Comparison of ENCODE assay signal across 9 mouse cellular contexts in the genomic region with DNA sequence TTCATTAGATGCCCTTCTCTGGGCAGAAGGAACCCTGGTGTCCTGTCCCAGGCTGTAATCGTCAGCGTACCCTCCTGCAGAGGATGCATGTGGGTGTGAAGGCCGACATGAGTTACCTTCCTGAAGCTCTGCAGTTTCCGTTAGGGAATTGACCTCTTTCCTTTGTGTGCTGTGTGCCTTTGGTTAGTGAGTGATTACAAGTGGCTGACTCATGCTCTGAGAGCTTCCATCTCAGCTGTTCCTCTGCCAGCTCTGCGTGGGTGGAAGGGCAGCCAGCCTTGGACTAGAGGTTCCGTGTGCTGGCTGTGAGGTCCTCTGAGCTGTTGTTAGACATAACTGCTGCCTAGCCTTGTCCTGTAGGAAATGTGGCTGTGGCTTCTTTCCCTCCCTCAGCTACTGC.
A peak's percentile ranks its signal among the peaks of the same experiment; 100 is the strongest.
DNase-seq lines count a peak whose midpoint lies in the region; ATAC-seq and TF ChIP-seq lines count a peak whose summit lies in the region.
"Had no signal": no experiment of that assay in that cellular context is flagged by ENCODE, and none has a peak within 500 bp of the region (broad histone marks: within the 10 kb centered on the region; RNA-seq: fewer than 3 reads in every experiment).

No protein-coding gene starts in this region.

- peak overlapping the region; percentile 36 for H3K4me3 ChIP-seq in cerebellum, adult 2 months (replicated peaks; ENCODE audit: insufficient read depth, low read depth, low read length)
- H3K4me3 ChIP-seq in heart, adult 2 months = no peak overlapping the region
- no peak overlapping the region for H3K4me3 ChIP-seq in forebrain, embryonic 16.5 days (replicated peaks; ENCODE audit: low read length)
- H3K4me3 ChIP-seq: midbrain, embryonic 12.5 days had no signal

- DNase-seq in right cerebral cortex, adult 2 months (ENCODE audit: low spot score in 2 of 2) = peak; percentile 59 to 72
- DNase-seq in right cerebral cortex, postnatal 4 days = no peak
- peak; percentile 73 to 86 for DNase-seq in cerebellum, adult 2 months
- peak; percentile 69 to 83 for DNase-seq in heart, adult 2 months
- peak; percentile 74 for DNase-seq in kidney, postnatal 10 days
- peak; percentile 88 for DNase-seq in lung, postnatal 36 days

- H3K4me1 ChIP-seq in cerebellum, adult 2 months (ENCODE audit: control insufficient read depth, insufficient read depth, low read length) = peaks cover 15% of the 10 kb centered on the region
- H3K4me1 ChIP-seq in heart, adult 2 months (ENCODE audit: control insufficient read depth, insufficient read depth, low read length) = peaks cover 26% of the 10 kb centered on the region
- H3K4me1 ChIP-seq in forebrain, embryonic 16.5 days (replicated peaks; ENCODE audit: control insufficient read depth, insufficient read depth, low read length) = peaks cover 4% of the 10 kb centered on the region

- 0 out of 2 replicates have a peak overlapping the region, but pooled peaks have one; percentile 5 for H3K9ac ChIP-seq in heart, adult 2 months (ENCODE audit: low read depth, low read length)
- H3K9ac ChIP-seq in forebrain, embryonic 16.5 days (replicated peaks; ENCODE audit: low read depth, low read length) = no peak overlapping the region
- H3K9ac ChIP-seq: midbrain, embryonic 12.5 days had no signal

- H3K36me3 ChIP-seq in heart, adult 2 months (ENCODE audit: control insufficient read depth, insufficient read depth, low read length) = peaks cover 12% of the 10 kb centered on the region
- no peaks in the 10 kb centered on the region for H3K36me3 ChIP-seq in forebrain, embryonic 16.5 days (ENCODE audit: control insufficient read depth, insufficient read depth)
- H3K36me3 ChIP-seq: midbrain, embryonic 12.5 days had no signal

- ATAC-seq in inflammation-experienced regulatory T-cells, adult 6 months = no peak
- ATAC-seq in forebrain, embryonic 16.5 days = no peak

- intact Hi-C loops in heart, adult 2 months (cut with DNase I) = loop anchor here (2.0 kb wide), 2 partner anchors 14 to 34 kb away; no protein-coding TSS in a partner anchor

- H3K4me2 ChIP-seq in forebrain, embryonic 16.5 days (ENCODE audit: low read length) = no peak overlapping the region
- H3K4me2 ChIP-seq: midbrain, embryonic 12.5 days had no signal

- TF ChIP-seq EP300 in heart, adult 2 months (IDR thresholded peaks at IDR 0.05; ENCODE audit: insufficient read depth, low read depth, low read length) = peak; percentile 73; the same call in 1 of the 2 replicates

- H3K9me3 ChIP-seq in forebrain, embryonic 16.5 days (ENCODE audit: control insufficient read depth, low read length) = no peaks in the 10 kb centered on the region
- H3K9me3 ChIP-seq: midbrain, embryonic 12.5 days had no signal

- TF ChIP-seq CTCF in cerebellum, adult 2 months (IDR thresholded peaks at IDR 0.05; ENCODE audit: borderline replicate concordance, insufficient read depth, low read depth, low read length) = no peak
- TF ChIP-seq CTCF in heart, adult 2 months (IDR thresholded peaks at IDR 0.05) = no peak

- TF ChIP-seq POLR2A in cerebellum, adult 2 months (IDR thresholded peaks at IDR 0.05; ENCODE audit: borderline replicate concordance, insufficient read depth, low read length) = no peak
- TF ChIP-seq POLR2A in heart, adult 2 months (IDR thresholded peaks at IDR 0.05; ENCODE audit: insufficient read depth, low read depth, low read length) = no peak

- H3K79me2 ChIP-seq in heart, adult 2 months (replicated peaks; ENCODE audit: control insufficient read depth, insufficient read depth, low read length) = peaks cover 2% of the 10 kb centered on the region; the same call in 1 of the 2 replicates

- under 1% methylated on average over 6 of the region's 6 CpGs for WGBS in cerebellum, adult 2 months
- WGBS in heart, adult 2 months = 4% methylated on average over 6 of the region's 6 CpGs
- WGBS in forebrain, embryonic 16.5 days = 62% methylated on average over 6 of the region's 6 CpGs

- no peaks in the 10 kb centered on the region for H3K27me3 ChIP-seq in cerebellum, adult 2 months (ENCODE audit: control insufficient read depth, insufficient read depth, low read length)
- no peaks in the 10 kb centered on the region for H3K27me3 ChIP-seq in heart, adult 2 months (ENCODE audit: control insufficient read depth, insufficient read depth, low read length)
- no peaks in the 10 kb centered on the region for H3K27me3 ChIP-seq in forebrain, embryonic 16.5 days (replicated peaks; ENCODE audit: control insufficient read depth, insufficient read depth, low read length)
- H3K27me3 ChIP-seq: midbrain, embryonic 12.5 days had no signal

- peak overlapping the region; percentile 82 for H3K27ac ChIP-seq in cerebellum, adult 2 months (ENCODE audit: insufficient read depth, low read length)
- peak overlapping the region; percentile 65 for H3K27ac ChIP-seq in heart, adult 2 months
- H3K27ac ChIP-seq in forebrain, embryonic 16.5 days (ENCODE audit: low read length) = no peak overlapping the region
- H3K27ac ChIP-seq: midbrain, embryonic 12.5 days had no signal
